18 mouse cellular contexts compared by ENCODE assay signal in the genomic region with DNA sequence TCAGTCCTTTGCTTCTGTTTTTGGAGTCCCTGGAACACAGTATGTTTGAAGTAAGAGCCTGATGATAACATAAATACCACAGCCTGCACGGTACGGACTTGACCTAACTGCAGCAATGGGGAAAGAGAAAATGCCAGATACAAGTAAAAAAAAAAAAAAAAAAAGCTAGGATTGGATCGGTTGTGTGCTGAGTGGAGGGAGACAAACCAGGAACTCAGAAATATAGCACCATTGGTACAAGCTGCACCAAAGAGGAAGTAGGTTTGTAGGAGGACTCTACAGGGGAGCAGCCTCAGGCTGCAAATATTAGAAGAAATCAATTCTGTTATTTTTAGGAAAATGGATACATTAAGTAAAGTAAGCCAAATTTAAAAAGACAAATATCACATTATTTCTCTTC. TPM values are rescaled to one million over a fixed set of nuclear protein-coding genes. Genes with fewer than 3 reads are reported as not detected.
A peak's percentile ranks its signal among the peaks of the same experiment; 100 is the strongest.
DNase-seq lines count a peak whose midpoint lies in the region; ATAC-seq lines count a peak whose summit lies in the region.
"Had no signal": no experiment of that assay in that cellular context is flagged by ENCODE, and none has a peak within 500 bp of the region (broad histone marks: within the 10 kb centered on the region; RNA-seq: fewer than 3 reads in every experiment).

No protein-coding gene starts in this region.

- DNase-seq in A20 (ENCODE audit: low read depth, low spot score): peak; percentile 49
- no peak for DNase-seq in thymus, postnatal 10 days (ENCODE audit: low spot score in 2 of 2)
- DNase-seq in left cerebral cortex, adult 11 months (ENCODE audit: low spot score): no peak
- no peak for DNase-seq in lung, postnatal 10 days
- DNase-seq: adrenal gland, postnatal 10 days; B cell, adult 2 months; cerebellum, adult 11-12 months; cerebellum, adult 9-10 months; cerebellum, postnatal 25 days; gastrocnemius, postnatal 14 days; heart, adult 18-20 months; heart, postnatal 10 days had no signal

- peak; percentile 75 for ATAC-seq in common myeloid progenitor, adult 5-6 weeks (replicated peaks; ENCODE audit: low read depth, poor library complexity, severe bottlenecking)
- peak; percentile 81 for ATAC-seq in megakaryocyte, adult 5-6 weeks (ENCODE audit: poor library complexity, severe bottlenecking)
- ATAC-seq: CD4-positive, CD25-positive, alpha-beta regulatory T cell, adult 4 months; forebrain, embryonic 16.5 days had no signal

RNA-seq across cellular contexts. Expression of a gene that starts 37.6 kb away (rescaled TPM):
- 244 and 283 TPM in 2 replicates for total RNA-seq in common myeloid progenitor, adult 5-6 weeks (2017)
- total RNA-seq in megakaryocyte, adult 5-6 weeks (2015): 1,031 and 1,064 TPM in 2 replicates
- 669 and 719 TPM in 2 replicates for total RNA-seq in megakaryocyte, adult 5-6 weeks (2017)

RNA-seq across cellular contexts. Expression of a gene that starts 37.8 kb away (rescaled TPM):
- not detected in 2 replicates for total RNA-seq in common myeloid progenitor, adult 5-6 weeks (2017)
- 0.09 and 0.11 TPM in 2 replicates for total RNA-seq in megakaryocyte, adult 5-6 weeks (2015)
- total RNA-seq in megakaryocyte, adult 5-6 weeks (2017): 0.12 and 0.37 TPM in 2 replicates
- total RNA-seq: adrenal gland, postnatal 10 days; G1E; gastrocnemius, adult 18-20 months; gastrocnemius, postnatal 14 days; heart, adult 18-20 months; heart, postnatal 10 days had no signal
